ENCODE assay signal across 25 mouse cellular contexts in the genomic region with DNA sequence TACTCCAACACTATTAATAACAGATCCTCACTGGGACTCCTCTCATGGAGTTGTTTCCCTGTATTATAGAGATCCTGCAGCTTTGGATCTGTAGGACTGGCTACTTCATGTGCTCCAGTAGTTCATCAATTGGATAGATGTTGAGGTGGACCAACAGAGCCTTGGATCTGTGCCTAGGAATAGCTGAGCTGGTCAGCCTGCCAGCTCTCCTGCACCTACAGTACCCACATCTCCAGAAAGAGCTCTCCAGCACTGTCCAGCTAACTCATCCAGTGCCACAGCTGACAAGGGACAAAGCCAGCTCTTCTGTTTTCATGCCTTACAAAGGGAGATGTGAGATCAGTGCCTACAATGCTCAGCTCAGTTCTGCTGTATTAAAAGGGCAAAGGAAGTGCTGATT.
DNase-seq lines count a peak whose midpoint lies in the region; ATAC-seq and TF ChIP-seq lines count a peak whose summit lies in the region.
"Had no signal": no experiment of that assay in that cellular context is flagged by ENCODE, and none has a peak within 500 bp of the region (broad histone marks: within the 10 kb centered on the region; RNA-seq: fewer than 3 reads in every experiment).

No protein-coding gene starts in this region.

- H3K4me1 ChIP-seq in hindbrain, postnatal 0 days (ENCODE audit: insufficient read depth, low read length), result no peaks in the 10 kb centered on the region
- H3K4me1 ChIP-seq in hindbrain, embryonic 10.5 days (replicated peaks), result no peaks in the 10 kb centered on the region
- H3K4me1 ChIP-seq: embryonic facial prominence, embryonic 13.5 days; hindbrain, embryonic 12.5 days; lung, embryonic 15.5 days; stomach, embryonic 15.5 days had no signal

- no peak for ATAC-seq in hindbrain, postnatal 0 days
- ATAC-seq: forebrain, embryonic 16.5 days; intestine, embryonic 16.5 days had no signal

- peak; percentile 21 for DNase-seq in hindbrain, postnatal 0 days (ENCODE audit: low spot score)
- no peak for DNase-seq in hindbrain, embryonic 10.5 days (ENCODE audit: low spot score)
- DNase-seq in cerebellum, adult 11-12 months, result peak; percentile 25
- DNase-seq in cerebellum, adult 9-10 months, result peak; percentile 28
- peak; percentile 11 to 24 for DNase-seq in cerebellum, postnatal 36 days
- DNase-seq in gastrocnemius, postnatal 14 days, result no peak
- no peak for DNase-seq in testis, postnatal 14 days (ENCODE audit: low spot score)
- DNase-seq: adrenal gland, postnatal 14 days; kidney, adult 9 months; kidney, postnatal 10 days; layer of hippocampus, adult 9-11 months; lung, postnatal 36 days; thymus, adult 2 months; thymus, postnatal 36 days had no signal

- no peak overlapping the region for H3K9ac ChIP-seq in hindbrain, postnatal 0 days (replicated peaks; ENCODE audit: low read length)
- H3K9ac ChIP-seq: embryonic facial prominence, embryonic 13.5 days; hindbrain, embryonic 12.5 days; limb, embryonic 13.5 days; lung, embryonic 15.5 days; neural tube, embryonic 13.5 days; stomach, embryonic 15.5 days had no signal

- H3K36me3 ChIP-seq in hindbrain, postnatal 0 days (ENCODE audit: insufficient read depth, low read length), result no peaks in the 10 kb centered on the region
- H3K36me3 ChIP-seq in hindbrain, embryonic 10.5 days, result no peaks in the 10 kb centered on the region
- H3K36me3 ChIP-seq: embryonic facial prominence, embryonic 13.5 days; hindbrain, embryonic 12.5 days; limb, embryonic 13.5 days; lung, embryonic 15.5 days; neural tube, embryonic 13.5 days; stomach, embryonic 15.5 days had no signal

- intact Hi-C loops in gastrocnemius, postnatal 14 days (cut with DNase I; ENCODE audit: low total_unique reads), result no loop called here

- H3K27ac ChIP-seq in hindbrain, postnatal 0 days, result no peak overlapping the region
- H3K27ac ChIP-seq in hindbrain, embryonic 10.5 days, result no peak overlapping the region
- H3K27ac ChIP-seq: embryonic facial prominence, embryonic 13.5 days; hindbrain, embryonic 12.5 days; limb, embryonic 13.5 days; lung, embryonic 15.5 days; neural tube, embryonic 13.5 days; stomach, embryonic 15.5 days had no signal

- H3K4me2 ChIP-seq in hindbrain, postnatal 0 days (ENCODE audit: low read depth, low read length), result no peak overlapping the region
- H3K4me2 ChIP-seq: embryonic facial prominence, embryonic 13.5 days; hindbrain, embryonic 12.5 days; limb, embryonic 13.5 days; liver, embryonic 11.5 days; lung, embryonic 15.5 days; midbrain, embryonic 11.5 days; neural tube, embryonic 13.5 days; stomach, embryonic 15.5 days had no signal

- TF ChIP-seq CTCF in hindbrain, postnatal 0 days (IDR thresholded peaks at IDR 0.05; ENCODE audit: low read depth), result no peak

- no peaks in the 10 kb centered on the region for H3K9me3 ChIP-seq in hindbrain, postnatal 0 days (ENCODE audit: low read length)
- H3K9me3 ChIP-seq in hindbrain, embryonic 10.5 days, result no peaks in the 10 kb centered on the region
- H3K9me3 ChIP-seq: embryonic facial prominence, embryonic 13.5 days; hindbrain, embryonic 12.5 days; limb, embryonic 13.5 days; lung, embryonic 15.5 days; neural tube, embryonic 13.5 days; stomach, embryonic 15.5 days had no signal

- no peaks in the 10 kb centered on the region for H3K27me3 ChIP-seq in hindbrain, postnatal 0 days (ENCODE audit: insufficient read depth, low read length)
- no peaks in the 10 kb centered on the region for H3K27me3 ChIP-seq in hindbrain, embryonic 10.5 days (ENCODE audit: insufficient read depth, poor library complexity, severe bottlenecking)
- H3K27me3 ChIP-seq: embryonic facial prominence, embryonic 13.5 days; hindbrain, embryonic 12.5 days; limb, embryonic 13.5 days; lung, embryonic 15.5 days; neural tube, embryonic 13.5 days; stomach, embryonic 15.5 days had no signal

- no peak overlapping the region for H3K4me3 ChIP-seq in hindbrain, postnatal 0 days (ENCODE audit: low read length)
- no peak overlapping the region for H3K4me3 ChIP-seq in hindbrain, embryonic 10.5 days
- H3K4me3 ChIP-seq: embryonic facial prominence, embryonic 13.5 days; erythroblast, embryonic 14.5 days; hindbrain, embryonic 12.5 days; limb, embryonic 13.5 days; lung, embryonic 15.5 days; neural tube, embryonic 13.5 days; stomach, embryonic 15.5 days had no signal

Comparison
In these comparisons a context has a peak if more than half of its experiments do, and no peak if none do; other contexts are left out.
1. DNase-seq: peak in hindbrain, postnatal 0 days (single experiment), cerebellum, adult 11-12 months (single experiment), cerebellum, adult 9-10 months (single experiment) and cerebellum, postnatal 36 days (2 of 2); none in hindbrain, embryonic 10.5 days (single experiment), gastrocnemius, postnatal 14 days (single experiment) and testis, postnatal 14 days (single experiment).